Mouse (Mus musculus): ENCODE measurements around the gene Olfr1099. TPM values are rescaled to one million over a fixed set of nuclear protein-coding genes. Genes with fewer than 3 reads are reported as not detected.

Olfr1099 gene
- polyA plus RNA-seq (2011; ENCODE audit: insufficient read depth, insufficient read length, low replicate concordance, missing spikeins): not detected in 2 replicates

DNA sequence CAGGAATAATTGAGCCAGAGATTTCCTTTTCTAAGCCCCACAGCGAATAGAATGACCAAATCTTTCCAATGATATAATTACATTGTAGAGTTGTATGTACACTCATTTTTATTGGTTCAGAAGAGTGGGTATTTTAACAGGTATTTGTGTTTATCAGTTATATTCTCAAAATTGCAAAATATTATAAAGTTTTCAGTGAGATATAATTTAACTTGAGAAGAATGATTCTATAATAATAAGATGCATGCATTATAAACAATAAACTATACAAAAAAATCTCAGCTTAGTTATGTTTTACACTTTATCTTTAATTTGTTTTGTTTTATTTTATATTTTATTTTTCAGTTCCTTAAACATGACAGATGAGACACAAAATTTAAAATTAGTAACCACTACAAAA is at the start of gene Olfr1099:
Gene Olfr1099, minus strand, starts transcription at position 101 of the 400 bp plus-strand sequence.
- no peak for TF ChIP-seq POLR2A (IDR thresholded peaks at IDR 0.05; ENCODE audit: borderline replicate concordance, control insufficient read depth, low read depth, low read length)
- no peak for TF ChIP-seq CTCF (IDR thresholded peaks at IDR 0.05; ENCODE audit: control insufficient read depth, insufficient read depth, low read length)
- H3K4me1 ChIP-seq (ENCODE audit: control insufficient read depth, insufficient read depth, low read length): no peaks in the 10 kb centered on the region
- no peak within 1 kb of the TSS for H3K4me3 ChIP-seq (replicated peaks; ENCODE audit: control insufficient read depth, low read depth, low read length)
- WGBS: 74% methylated on average over 1 of the region's 1 CpGs
- no peak within 1 kb of the TSS for H3K27ac ChIP-seq (ENCODE audit: control insufficient read depth, insufficient read depth, low read depth, low read length, poor library complexity)

DNA sequence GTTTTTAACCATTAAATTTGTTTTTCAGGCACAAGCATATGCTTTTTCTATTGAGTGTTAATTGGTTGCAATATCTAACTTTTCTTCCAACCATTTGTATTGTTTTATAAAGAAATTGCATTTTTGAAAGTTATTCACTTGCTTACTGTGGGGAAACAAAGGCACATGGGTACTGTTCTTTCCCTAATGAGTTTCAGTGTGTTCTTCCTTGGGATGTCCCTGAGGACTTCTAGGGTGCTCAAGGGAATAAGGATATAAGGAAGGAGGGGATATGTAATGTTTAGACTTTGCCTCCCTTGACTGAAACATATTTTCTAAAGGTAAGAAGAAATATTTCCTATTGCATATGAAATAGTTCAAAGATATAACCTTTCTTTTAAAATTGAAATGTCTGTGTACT is 37.6 kb upstream of the Olfr1099 start, which contains the start of gene Olfr1102:
Gene Olfr1102, plus strand, starts transcription at position 301 of the 400 bp plus-strand sequence.
- Histone ChIP-seq H3K4me1 (ENCODE audit: control insufficient read depth, insufficient read depth, low read length) (no peaks in the 10 kb centered on the region), H3K27ac (ENCODE audit: control insufficient read depth, insufficient read depth, low read depth, low read length, poor library complexity) (no peak within 1 kb of the TSS)
- TF ChIP-seq CTCF (IDR thresholded peaks at IDR 0.05; ENCODE audit: control insufficient read depth, insufficient read depth, low read length) (no peak), POLR2A (IDR thresholded peaks at IDR 0.05; ENCODE audit: borderline replicate concordance, control insufficient read depth, low read depth, low read length) (no peak)

DNA sequence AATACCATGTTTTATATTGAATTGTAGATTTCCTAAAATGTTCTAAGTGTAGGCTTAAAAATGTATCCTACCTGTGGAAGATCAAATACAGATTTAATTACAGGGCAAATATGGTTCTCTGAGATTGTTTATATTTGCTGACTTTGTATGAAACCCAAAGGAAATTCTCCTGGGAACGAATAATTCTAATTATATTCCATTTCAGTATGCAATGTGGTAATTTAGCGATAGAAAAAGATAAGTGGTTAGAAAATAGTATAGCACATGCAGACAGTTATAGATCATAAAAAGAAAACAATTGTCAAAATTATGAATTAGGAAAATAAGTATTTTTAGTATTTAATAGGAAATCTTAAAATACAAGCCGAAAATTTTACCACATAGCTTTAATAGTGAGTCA is 30.6 kb upstream of the Olfr1099 start, which contains the start of gene Olfr1101:
Gene Olfr1101, minus strand, starts transcription at position 101 of the 400 bp plus-strand sequence.
- WGBS: 71% methylated on average over 3 of the region's 3 CpGs
- Histone ChIP-seq H3K27ac (ENCODE audit: control insufficient read depth, insufficient read depth, low read depth, low read length, poor library complexity) (no peak within 1 kb of the TSS), H3K4me1 (ENCODE audit: control insufficient read depth, insufficient read depth, low read length) (no peaks in the 10 kb centered on the region), H3K4me3 (replicated peaks; ENCODE audit: control insufficient read depth, low read depth, low read length) (no peak within 1 kb of the TSS)
- TF ChIP-seq POLR2A (IDR thresholded peaks at IDR 0.05; ENCODE audit: borderline replicate concordance, control insufficient read depth, low read depth, low read length): no peak
- no peak for TF ChIP-seq CTCF (IDR thresholded peaks at IDR 0.05; ENCODE audit: control insufficient read depth, insufficient read depth, low read length)

More for the DNA sequence above, 37.6 kb upstream of the Olfr1099 start, which contains the start of gene Olfr1102:
- H3K4me3 ChIP-seq (replicated peaks; ENCODE audit: control insufficient read depth, low read depth, low read length): no peak within 1 kb of the TSS

DNA sequence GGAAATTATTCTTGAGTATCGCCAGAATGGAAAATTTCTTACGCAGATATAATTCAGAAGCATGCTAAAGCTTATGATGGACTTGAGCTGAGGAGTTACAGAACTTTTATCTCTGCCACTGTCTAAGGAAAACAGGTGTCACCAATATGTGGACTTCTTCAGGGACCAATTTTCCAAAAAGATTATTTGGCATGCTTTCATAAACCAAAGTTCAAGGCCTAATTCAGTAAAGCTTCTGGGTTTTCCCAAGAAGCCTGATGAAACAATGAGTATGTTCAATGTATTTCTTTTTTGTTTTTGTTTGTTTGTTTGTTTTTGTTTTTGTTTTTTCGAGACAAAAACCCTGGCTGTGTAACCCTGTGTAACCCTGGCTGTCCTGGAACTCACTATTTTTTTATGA is 19.4 kb upstream of the Olfr1099 start, which contains the start of gene Olfr1100:
Gene Olfr1100, minus strand, starts transcription at position 101 of the 400 bp plus-strand sequence.
- Histone ChIP-seq H3K4me3 (replicated peaks; ENCODE audit: control insufficient read depth, low read depth, low read length) (no peak within 1 kb of the TSS), H3K4me1 (ENCODE audit: control insufficient read depth, insufficient read depth, low read length) (no peaks in the 10 kb centered on the region), H3K27ac (ENCODE audit: control insufficient read depth, insufficient read depth, low read depth, low read length, poor library complexity) (no peak within 1 kb of the TSS)
- TF ChIP-seq CTCF (IDR thresholded peaks at IDR 0.05; ENCODE audit: control insufficient read depth, insufficient read depth, low read length): no peak
- TF ChIP-seq POLR2A (IDR thresholded peaks at IDR 0.05; ENCODE audit: borderline replicate concordance, control insufficient read depth, low read depth, low read length): no peak
- 69% methylated on average over 3 of the region's 3 CpGs for WGBS

DNA sequence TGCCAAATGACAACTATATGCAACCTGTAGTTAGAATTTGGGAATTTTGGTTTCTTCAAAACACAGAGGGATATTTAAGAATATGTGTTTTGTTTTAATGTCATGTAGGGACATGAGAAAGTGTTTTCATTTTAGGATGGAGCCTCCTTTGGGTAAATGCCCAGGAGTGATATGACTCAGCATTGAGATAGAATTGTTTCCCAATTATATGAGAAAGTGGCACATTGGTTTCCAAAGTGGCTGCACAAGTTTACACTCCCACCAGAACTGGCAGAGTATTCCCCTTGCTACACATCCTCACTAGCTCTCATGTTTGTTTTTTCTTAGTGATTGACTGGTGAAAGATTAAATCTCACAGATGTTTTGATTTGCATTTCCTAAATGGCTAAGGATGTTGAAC is 33.9 kb downstream of the Olfr1099 start:
- TF ChIP-seq POLR2A (IDR thresholded peaks at IDR 0.05; ENCODE audit: borderline replicate concordance, control insufficient read depth, low read depth, low read length) (no peak), CTCF (IDR thresholded peaks at IDR 0.05; ENCODE audit: control insufficient read depth, insufficient read depth, low read length) (no peak)
- Histone ChIP-seq H3K4me3 (replicated peaks; ENCODE audit: control insufficient read depth, low read depth, low read length) (no peak overlapping the region), H3K27ac (ENCODE audit: control insufficient read depth, insufficient read depth, low read depth, low read length, poor library complexity) (no peak overlapping the region), H3K4me1 (ENCODE audit: control insufficient read depth, insufficient read depth, low read length) (no peaks in the 10 kb centered on the region)

DNA sequence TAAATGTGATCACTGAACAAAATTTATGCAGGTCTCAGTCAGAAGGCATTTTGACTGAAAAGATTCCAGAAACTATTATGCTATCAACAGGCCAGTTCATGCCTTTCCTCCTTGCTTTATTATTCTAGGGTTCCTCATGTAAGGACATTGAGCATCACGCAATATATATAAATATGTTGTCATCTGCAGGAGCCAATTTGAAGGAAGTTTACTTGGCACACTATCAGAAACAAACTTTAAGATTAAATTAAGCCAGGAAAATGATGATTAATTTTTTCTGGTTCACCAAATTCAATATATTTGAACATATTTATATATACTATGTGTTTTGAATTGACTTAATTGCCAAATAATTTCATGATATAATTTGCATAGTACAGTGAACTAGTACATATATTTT is 36.0 kb downstream of the Olfr1099 start, which contains the start of gene Olfr1098:
Gene Olfr1098, minus strand, starts transcription at position 101 of the 400 bp plus-strand sequence.
- no peaks in the 10 kb centered on the region for H3K4me1 ChIP-seq (ENCODE audit: control insufficient read depth, insufficient read depth, low read length)
- WGBS: 66% methylated on average over 1 of the region's 1 CpGs
- TF ChIP-seq CTCF (IDR thresholded peaks at IDR 0.05; ENCODE audit: control insufficient read depth, insufficient read depth, low read length) (no peak), POLR2A (IDR thresholded peaks at IDR 0.05; ENCODE audit: borderline replicate concordance, control insufficient read depth, low read depth, low read length) (no peak)
- no peak within 1 kb of the TSS for H3K4me3 ChIP-seq (replicated peaks; ENCODE audit: control insufficient read depth, low read depth, low read length)
- no peak within 1 kb of the TSS for H3K27ac ChIP-seq (ENCODE audit: control insufficient read depth, insufficient read depth, low read depth, low read length, poor library complexity)

DNA sequence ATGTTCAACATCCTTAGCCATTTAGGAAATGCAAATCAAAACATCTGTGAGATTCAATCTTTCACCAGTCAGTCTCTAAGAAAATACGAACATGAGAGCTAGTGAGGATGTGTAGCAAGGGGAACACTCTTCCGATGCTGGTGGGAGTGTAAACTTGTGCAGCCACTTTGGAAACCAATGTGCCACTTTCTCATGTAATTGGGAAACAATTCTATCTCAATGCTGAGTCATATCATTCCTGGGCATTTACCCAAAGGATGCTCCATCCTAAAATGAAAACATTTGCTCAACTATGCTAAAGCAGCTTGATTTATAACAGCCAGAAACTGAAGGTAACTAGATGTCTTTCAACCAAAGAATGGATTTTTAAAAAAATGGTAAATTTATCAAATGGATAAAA is 54.8 kb downstream of the Olfr1099 start:
- no peaks in the 10 kb centered on the region for H3K4me1 ChIP-seq (ENCODE audit: control insufficient read depth, insufficient read depth, low read length)
- no peak overlapping the region for H3K4me3 ChIP-seq (replicated peaks; ENCODE audit: control insufficient read depth, low read depth, low read length)
- TF ChIP-seq POLR2A (IDR thresholded peaks at IDR 0.05; ENCODE audit: borderline replicate concordance, control insufficient read depth, low read depth, low read length) (no peak), CTCF (IDR thresholded peaks at IDR 0.05; ENCODE audit: control insufficient read depth, insufficient read depth, low read length) (no peak)
- WGBS: 73% methylated on average over 2 of the region's 2 CpGs
- H3K27ac ChIP-seq (ENCODE audit: control insufficient read depth, insufficient read depth, low read depth, low read length, poor library complexity): no peak overlapping the region

Other genes starting within 250 kb of the Olfr1099 start
- gene Olfr1089, start 227.0 kb downstream of the Olfr1099 start, polyA plus RNA-seq (2011; ENCODE audit: insufficient read depth, insufficient read length, low replicate concordance, missing spikeins): not detected in 2 replicates
- 4.3 TPM in 1 of 2 replicates, not detected in the other for gene Olfr1090, start 201.7 kb downstream of the Olfr1099 start, polyA plus RNA-seq (2011; ENCODE audit: insufficient read depth, insufficient read length, low replicate concordance, missing spikeins)
- gene Olfr1093, start 178.2 kb downstream of the Olfr1099 start, polyA plus RNA-seq (2011; ENCODE audit: insufficient read depth, insufficient read length, low replicate concordance, missing spikeins): not detected in 2 replicates
- gene Olfr141, start 150.7 kb downstream of the Olfr1099 start, polyA plus RNA-seq (2011; ENCODE audit: insufficient read depth, insufficient read length, low replicate concordance, missing spikeins): not detected in 2 replicates
- not detected in 2 replicates for gene Olfr1094, start 136.0 kb downstream of the Olfr1099 start, polyA plus RNA-seq (2011; ENCODE audit: insufficient read depth, insufficient read length, low replicate concordance, missing spikeins)
- gene Olfr1095, start 109.0 kb downstream of the Olfr1099 start, polyA plus RNA-seq (2011; ENCODE audit: insufficient read depth, insufficient read length, low replicate concordance, missing spikeins): not detected in 2 replicates
- gene Gm13723, start 85.9 kb downstream of the Olfr1099 start, polyA plus RNA-seq (2011; ENCODE audit: insufficient read depth, insufficient read length, low replicate concordance, missing spikeins): not detected in 2 replicates
- not detected in 2 replicates for gene Olfr1097, start 68.5 kb downstream of the Olfr1099 start, polyA plus RNA-seq (2011; ENCODE audit: insufficient read depth, insufficient read length, low replicate concordance, missing spikeins)
- not detected in 2 replicates for gene Olfr1098, start 36.1 kb downstream of the Olfr1099 start, polyA plus RNA-seq (2011; ENCODE audit: insufficient read depth, insufficient read length, low replicate concordance, missing spikeins)
- gene Olfr1100, start 19.3 kb upstream of the Olfr1099 start, polyA plus RNA-seq (2011; ENCODE audit: insufficient read depth, insufficient read length, low replicate concordance, missing spikeins): not detected in 2 replicates
- gene Olfr1101, start 30.5 kb upstream of the Olfr1099 start, polyA plus RNA-seq (2011; ENCODE audit: insufficient read depth, insufficient read length, low replicate concordance, missing spikeins): not detected in 2 replicates
- not detected in 2 replicates for gene Olfr1102, start 37.7 kb upstream of the Olfr1099 start, polyA plus RNA-seq (2011; ENCODE audit: insufficient read depth, insufficient read length, low replicate concordance, missing spikeins)
- not detected in 2 replicates for gene Olfr1104, start 66.4 kb upstream of the Olfr1099 start, polyA plus RNA-seq (2011; ENCODE audit: insufficient read depth, insufficient read length, low replicate concordance, missing spikeins)
- gene Olfr1105, start 75.8 kb upstream of the Olfr1099 start, polyA plus RNA-seq (2011; ENCODE audit: insufficient read depth, insufficient read length, low replicate concordance, missing spikeins): not detected in 2 replicates
- not detected in 2 replicates for gene Olfr1106, start 91.6 kb upstream of the Olfr1099 start, polyA plus RNA-seq (2011; ENCODE audit: insufficient read depth, insufficient read length, low replicate concordance, missing spikeins)
- 0.36 TPM in 1 of 2 replicates, not detected in the other for gene Olfr1107, start 115.1 kb upstream of the Olfr1099 start, polyA plus RNA-seq (2011; ENCODE audit: insufficient read depth, insufficient read length, low replicate concordance, missing spikeins)
- gene Olfr1109, start 135.3 kb upstream of the Olfr1099 start, polyA plus RNA-seq (2011; ENCODE audit: insufficient read depth, insufficient read length, low replicate concordance, missing spikeins): 1.5 and 2.4 TPM in 2 replicates
- gene Olfr259, start 153.9 kb upstream of the Olfr1099 start, polyA plus RNA-seq (2011; ENCODE audit: insufficient read depth, insufficient read length, low replicate concordance, missing spikeins): not detected in 2 replicates
- gene Olfr1110, start 179.6 kb upstream of the Olfr1099 start, polyA plus RNA-seq (2011; ENCODE audit: insufficient read depth, insufficient read length, low replicate concordance, missing spikeins): not detected in 2 replicates
- gene Olfr1111, start 191.9 kb upstream of the Olfr1099 start, polyA plus RNA-seq (2011; ENCODE audit: insufficient read depth, insufficient read length, low replicate concordance, missing spikeins): not detected in 2 replicates
- 1.6 TPM in 1 of 2 replicates, not detected in the other for gene Olfr1112, start 227.1 kb upstream of the Olfr1099 start, polyA plus RNA-seq (2011; ENCODE audit: insufficient read depth, insufficient read length, low replicate concordance, missing spikeins)
- not detected in 2 replicates for gene Olfr1113, start 248.3 kb upstream of the Olfr1099 start, polyA plus RNA-seq (2011; ENCODE audit: insufficient read depth, insufficient read length, low replicate concordance, missing spikeins)

All from bone marrow, adult 2 months (tissue).